Mouse (Mus musculus) liver, embryonic 14.5 days (tissue): ENCODE data around the gene Olfr330.
"Not testable (repeated sequence)": the region's sequence is repeated elsewhere in the genome, so short reads cannot be mapped to it uniquely, and the experiment has no call there.

Experiments
- CTCF ChIP-seq: IDR thresholded peaks from 2 replicates; pipeline ENCODE4 v1.5.1; 2016; ENCODE audit warnings: antibody characterized with exemption, low read depth, control low read depth
- EP300 ChIP-seq: IDR thresholded peaks from 2 replicates; pipeline ENCODE4 v1.6.1; 2016; ENCODE audit warnings: antibody characterized with exemption, low read depth

- not testable (repeated sequence) for TF ChIP-seq CTCF, EP300
Observed at GRCm38 (mm10) chr11:58518916-58519315, 15.7 kb downstream of the Olfr330 start.
